Mouse (Mus musculus): ENCODE measurements around the gene Cdr2l. TPM values are rescaled to one million over a fixed set of nuclear protein-coding genes. Genes with fewer than 3 reads are reported as not detected.

Gene Cdr2l
- polyA plus RNA-seq, 1 experiment from 2014 or later = 14.6 TPM

Other genes with a start within 250 kb of the Cdr2l start
- 0.19 TPM in 1 of 2 replicates, not detected in the other for gene Cd300lf, start 247.9 kb upstream of the Cdr2l start, polyA plus RNA-seq (2014; fragmentation: Nextera tagmentation; extraction: Ambion mirVana)
- 24.9 and 29.5 TPM in 2 replicates for gene Slc9a3r1, start 218.6 kb upstream of the Cdr2l start, polyA plus RNA-seq (2014; fragmentation: Nextera tagmentation; extraction: Ambion mirVana)
- 7.7 and 9.8 TPM in 2 replicates for gene Tmem104, start 194.4 kb upstream of the Cdr2l start, polyA plus RNA-seq (2014; fragmentation: Nextera tagmentation; extraction: Ambion mirVana)
- 17.1 and 21.0 TPM in 2 replicates for gene Nat9, start 194.1 kb upstream of the Cdr2l start, polyA plus RNA-seq (2014; fragmentation: Nextera tagmentation; extraction: Ambion mirVana)
- 0.04 and 0.06 TPM in 2 replicates for gene Grin2c, start 114.7 kb upstream of the Cdr2l start, polyA plus RNA-seq (2014; fragmentation: Nextera tagmentation; extraction: Ambion mirVana)
- 10.2 and 15.6 TPM in 2 replicates for gene Fdxr, start 104.9 kb upstream of the Cdr2l start, polyA plus RNA-seq (2014; fragmentation: Nextera tagmentation; extraction: Ambion mirVana)
- gene Fads6, start 84.3 kb upstream of the Cdr2l start, polyA plus RNA-seq (2014; fragmentation: Nextera tagmentation; extraction: Ambion mirVana) = 0.04 and 0.11 TPM in 2 replicates
- gene Otop2, start 74.8 kb upstream of the Cdr2l start, polyA plus RNA-seq (2014; fragmentation: Nextera tagmentation; extraction: Ambion mirVana) = not detected in 2 replicates
- not detected in 2 replicates for gene Ush1g, start 59.9 kb upstream of the Cdr2l start, polyA plus RNA-seq (2014; fragmentation: Nextera tagmentation; extraction: Ambion mirVana)
- gene Otop3, start 47.2 kb upstream of the Cdr2l start, polyA plus RNA-seq (2014; fragmentation: Nextera tagmentation; extraction: Ambion mirVana) = not detected in 2 replicates
- 1.6 and 2.5 TPM in 2 replicates for gene Hid1, start 14.2 kb upstream of the Cdr2l start, polyA plus RNA-seq (2014; fragmentation: Nextera tagmentation; extraction: Ambion mirVana)
- gene Mrpl58, start 21.8 kb downstream of the Cdr2l start, polyA plus RNA-seq (2014; fragmentation: Nextera tagmentation; extraction: Ambion mirVana) = 187 and 197 TPM in 2 replicates
- 943 and 945 TPM in 2 replicates for gene Atp5h, start 38.0 kb downstream of the Cdr2l start, polyA plus RNA-seq (2014; fragmentation: Nextera tagmentation; extraction: Ambion mirVana)
- gene Kctd2, start 38.2 kb downstream of the Cdr2l start, polyA plus RNA-seq (2014; fragmentation: Nextera tagmentation; extraction: Ambion mirVana) = 17.6 and 23.5 TPM in 2 replicates
- gene Trim80, start 58.6 kb downstream of the Cdr2l start, polyA plus RNA-seq (2014; fragmentation: Nextera tagmentation; extraction: Ambion mirVana) = 0.21 TPM in 1 of 2 replicates, not detected in the other
- 0.09 and 0.26 TPM in 2 replicates for gene Slc16a5, start 80.6 kb downstream of the Cdr2l start, polyA plus RNA-seq (2014; fragmentation: Nextera tagmentation; extraction: Ambion mirVana)
- 7.7 and 8.8 TPM in 2 replicates for gene Armc7, start 93.8 kb downstream of the Cdr2l start, polyA plus RNA-seq (2014; fragmentation: Nextera tagmentation; extraction: Ambion mirVana)
- gene Nt5c, start 109.9 kb downstream of the Cdr2l start, polyA plus RNA-seq (2014; fragmentation: Nextera tagmentation; extraction: Ambion mirVana) = 58.2 and 60.9 TPM in 2 replicates
- 526 and 537 TPM in 2 replicates for gene Jpt1, start 132.5 kb downstream of the Cdr2l start, polyA plus RNA-seq (2014; fragmentation: Nextera tagmentation; extraction: Ambion mirVana)
- 1,466 and 1,467 TPM in 2 replicates for gene Sumo2, start 154.4 kb downstream of the Cdr2l start, polyA plus RNA-seq (2014; fragmentation: Nextera tagmentation; extraction: Ambion mirVana)
- gene Nup85, start 182.5 kb downstream of the Cdr2l start, polyA plus RNA-seq (2014; fragmentation: Nextera tagmentation; extraction: Ambion mirVana) = 213 and 220 TPM in 2 replicates
- gene Mrps7, start 222.0 kb downstream of the Cdr2l start, polyA plus RNA-seq (2014; fragmentation: Nextera tagmentation; extraction: Ambion mirVana) = 111 and 122 TPM in 2 replicates
- gene Gga3, start 222.1 kb downstream of the Cdr2l start, polyA plus RNA-seq (2014; fragmentation: Nextera tagmentation; extraction: Ambion mirVana) = 21.3 and 26.5 TPM in 2 replicates
- 18.0 and 19.3 TPM in 2 replicates for gene Mif4gd, start 231.1 kb downstream of the Cdr2l start, polyA plus RNA-seq (2014; fragmentation: Nextera tagmentation; extraction: Ambion mirVana)
- gene Slc25a19, start 246.4 kb downstream of the Cdr2l start, polyA plus RNA-seq (2014; fragmentation: Nextera tagmentation; extraction: Ambion mirVana) = 30.3 and 32.6 TPM in 2 replicates